ENCODE assay signal across 17 mouse cellular contexts in the genomic region with DNA sequence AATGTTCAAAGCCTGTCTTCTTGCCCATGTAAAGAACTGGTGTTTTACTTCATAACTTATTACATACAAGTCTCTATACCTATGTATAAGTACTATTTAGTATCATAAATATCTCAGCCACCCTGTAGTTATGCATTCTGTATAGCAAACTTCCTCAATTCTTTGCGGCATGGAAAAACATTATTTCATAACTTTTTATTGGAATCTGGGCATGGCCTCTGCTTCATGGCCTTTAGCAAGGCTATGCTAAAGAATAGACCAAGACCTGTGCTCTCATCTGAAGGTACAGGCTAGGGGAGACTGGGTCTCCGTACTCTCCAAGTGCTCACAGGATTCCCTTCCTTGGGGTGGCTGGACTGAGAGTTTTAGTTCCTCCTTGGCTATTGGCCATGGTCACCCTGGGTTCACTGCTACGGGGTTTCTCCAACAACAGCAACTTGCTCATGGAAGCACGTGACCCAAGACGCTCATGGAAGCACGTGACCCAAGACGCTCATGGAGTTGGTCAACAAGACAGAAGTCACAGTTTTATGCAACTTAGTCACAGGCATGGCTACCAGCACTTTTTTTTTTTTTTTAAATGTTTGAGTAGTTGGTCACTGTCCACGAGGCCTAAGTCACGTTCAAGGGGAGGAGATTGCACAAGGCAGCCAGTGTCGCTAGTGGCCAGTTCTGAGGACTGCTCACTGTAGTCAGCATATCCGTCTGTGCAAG. TPM values are rescaled to one million over a fixed set of nuclear protein-coding genes. Genes with fewer than 3 reads are reported as not detected.
A peak's percentile ranks its signal among the peaks of the same experiment; 100 is the strongest.
DNase-seq lines count a peak whose midpoint lies in the region; ATAC-seq and TF ChIP-seq lines count a peak whose summit lies in the region.
"Had no signal": no experiment of that assay in that cellular context is flagged by ENCODE, and none has a peak within 500 bp of the region (broad histone marks: within the 10 kb centered on the region; RNA-seq: fewer than 3 reads in every experiment).

No protein-coding gene starts in this region.

- H3K4me3 ChIP-seq in liver, embryonic 14.5 days (ENCODE audit: insufficient read depth in 1 of 2, low read depth in 2 of 2, low read length in 2 of 2) = no peak overlapping the region
- H3K4me3 ChIP-seq in intestine, embryonic 16.5 days (ENCODE audit: low read length) = no peak overlapping the region
- H3K4me3 ChIP-seq in forebrain, embryonic 10.5 days = no peak overlapping the region
- H3K4me3 ChIP-seq: embryonic facial prominence, embryonic 13.5 days; limb, embryonic 13.5 days; stomach, embryonic 15.5 days had no signal

- DNase-seq in adrenal gland, adult 2 months = peak; percentile 26
- no peak for DNase-seq in adrenal gland, postnatal 36 days
- no peak for DNase-seq in liver, embryonic 14.5 days (ENCODE audit: low read depth in 3 of 3, low spot score in 3 of 3)
- DNase-seq in liver = no peak
- DNase-seq in monocyte, adult 2 months (ENCODE audit: low read depth in 1 of 2, low spot score in 2 of 2) = peak; percentile 48 to 69
- DNase-seq in forebrain, embryonic 10.5 days (ENCODE audit: extremely low spot score, low spot score) = no peak
- DNase-seq: cerebellum, adult 11-12 months; heart, postnatal 4 days; kidney, adult 9 months; thymus, postnatal 25 days had no signal

- H3K4me1 ChIP-seq in liver, embryonic 14.5 days (replicated peaks; ENCODE audit: control insufficient read depth in 2 of 2, insufficient read depth in 2 of 2, low read length in 1 of 2) = no peaks in the 10 kb centered on the region; a peak in 1 of 4 replicates
- no peaks in the 10 kb centered on the region for H3K4me1 ChIP-seq in intestine, embryonic 16.5 days (ENCODE audit: control insufficient read depth, insufficient read depth, low read length)
- no peaks in the 10 kb centered on the region for H3K4me1 ChIP-seq in forebrain, embryonic 10.5 days
- H3K4me1 ChIP-seq: embryonic facial prominence, embryonic 13.5 days; stomach, embryonic 15.5 days had no signal

- no peak for TF ChIP-seq EP300 in liver, embryonic 14.5 days (IDR thresholded peaks at IDR 0.05; ENCODE audit: low read depth)

- WGBS in liver, embryonic 14.5 days (ENCODE audit: insufficient replicate concordance) = 67% methylated on average over 11 of the region's 11 CpGs
- WGBS in intestine, embryonic 16.5 days = 86% methylated on average over 11 of the region's 11 CpGs
- 92% methylated on average over 11 of the region's 11 CpGs for WGBS in forebrain, embryonic 10.5 days

- H3K9ac ChIP-seq in liver, embryonic 14.5 days (replicated peaks) = no peak overlapping the region
- H3K9ac ChIP-seq in intestine, embryonic 16.5 days (ENCODE audit: low read depth, low read length) = no peak overlapping the region
- H3K9ac ChIP-seq: embryonic facial prominence, embryonic 13.5 days; limb, embryonic 13.5 days; stomach, embryonic 15.5 days had no signal

- no peak for TF ChIP-seq CTCF in liver, embryonic 14.5 days (IDR thresholded peaks at IDR 0.05; ENCODE audit: low read depth)

- H3K36me3 ChIP-seq in liver, embryonic 14.5 days (replicated peaks; ENCODE audit: control insufficient read depth, insufficient read depth, low read depth) = no peaks in the 10 kb centered on the region
- H3K36me3 ChIP-seq in intestine, embryonic 16.5 days (ENCODE audit: control insufficient read depth, insufficient read depth, low read length) = no peaks in the 10 kb centered on the region
- no peaks in the 10 kb centered on the region for H3K36me3 ChIP-seq in forebrain, embryonic 10.5 days (replicated peaks)
- H3K36me3 ChIP-seq: embryonic facial prominence, embryonic 13.5 days; limb, embryonic 13.5 days; stomach, embryonic 15.5 days had no signal

- H3K4me2 ChIP-seq in liver, embryonic 14.5 days (ENCODE audit: low read depth) = no peak overlapping the region
- no peak overlapping the region for H3K4me2 ChIP-seq in intestine, embryonic 16.5 days (ENCODE audit: low read depth, low read length)
- H3K4me2 ChIP-seq: embryonic facial prominence, embryonic 13.5 days; heart, embryonic 11.5 days; limb, embryonic 13.5 days; stomach, embryonic 15.5 days had no signal

- no peak overlapping the region for H3K27ac ChIP-seq in liver, embryonic 14.5 days
- H3K27ac ChIP-seq in intestine, embryonic 16.5 days (ENCODE audit: low read length) = no peak overlapping the region
- no peak overlapping the region for H3K27ac ChIP-seq in forebrain, embryonic 10.5 days
- H3K27ac ChIP-seq: embryonic facial prominence, embryonic 13.5 days; limb, embryonic 13.5 days; stomach, embryonic 15.5 days had no signal

- peak; percentile 15; the same call in 1 of the 2 replicates for ATAC-seq in liver, embryonic 14.5 days (ENCODE audit: insufficient read depth)
- ATAC-seq in granulocyte monocyte progenitor cell, adult 5-6 weeks (replicated peaks; ENCODE audit: poor library complexity, severe bottlenecking) = peak; percentile 67
- no peak for ATAC-seq in intestine, embryonic 16.5 days

- no peaks in the 10 kb centered on the region for H3K9me3 ChIP-seq in liver, embryonic 14.5 days (ENCODE audit: control insufficient read depth, low read length)
- no peaks in the 10 kb centered on the region for H3K9me3 ChIP-seq in intestine, embryonic 16.5 days (ENCODE audit: control insufficient read depth, low read length)
- no peaks in the 10 kb centered on the region for H3K9me3 ChIP-seq in forebrain, embryonic 10.5 days
- H3K9me3 ChIP-seq: embryonic facial prominence, embryonic 13.5 days; limb, embryonic 13.5 days; stomach, embryonic 15.5 days had no signal

- H3K27me3 ChIP-seq in liver, embryonic 14.5 days (ENCODE audit: control insufficient read depth, insufficient read depth, low read length) = no peaks in the 10 kb centered on the region
- no peaks in the 10 kb centered on the region for H3K27me3 ChIP-seq in intestine, embryonic 16.5 days (replicated peaks; ENCODE audit: control insufficient read depth, insufficient read depth, low read length)
- H3K27me3 ChIP-seq in forebrain, embryonic 10.5 days (ENCODE audit: poor library complexity, severe bottlenecking) = no peaks in the 10 kb centered on the region
- H3K27me3 ChIP-seq: CH12.LX; embryonic facial prominence, embryonic 13.5 days; limb, embryonic 13.5 days; stomach, embryonic 15.5 days had no signal

RNA-seq across cellular contexts. Expression of a gene that starts 7.2 kb away (rescaled TPM):
- 10 to 100 TPM; 11.8 to 15.7 TPM for total RNA-seq in adrenal gland, adult 2 months (2021)
- 2.2 TPM in 2 replicates for polyA plus RNA-seq in adrenal gland, adult 2 months (2012; rRNA removed)
- total RNA-seq in adrenal gland, postnatal 36 days (2021) = 10 to 100 TPM; 11.2 to 17.6 TPM
- polyA plus RNA-seq in liver, embryonic 14.5 days (2012; rRNA removed) = 1.6 and 2.3 TPM in 2 replicates
- polyA plus RNA-seq in liver, embryonic 14.5 days (2014; fragmentation: Nextera tagmentation; extraction: Ambion mirVana) = 3.7 and 3.9 TPM in 2 replicates
- 8.8 and 14.7 TPM in 2 replicates for total RNA-seq in granulocyte monocyte progenitor cell, adult 5-6 weeks (2014; fragmentation: Nextera tagmentation)
- 7.4 and 15.0 TPM in 2 replicates for total RNA-seq in granulocyte monocyte progenitor cell, adult 5-6 weeks (2017)
- polyA plus RNA-seq in intestine, embryonic 16.5 days (2015; fragmentation: Nextera tagmentation; extraction: Ambion mirVana) = 15.0 and 15.7 TPM in 2 replicates
- 12.6 and 14.2 TPM in 2 replicates for polyA plus RNA-seq in forebrain, embryonic 10.5 days (2016; fragmentation: Nextera tagmentation; extraction: Ambion mirVana)
- total RNA-seq: CH12.LX had no signal

Comparison
In these comparisons a context has a peak if more than half of its experiments do, and no peak if none do; other contexts are left out.
1. DNase-seq: peak in adrenal gland, adult 2 months (single experiment) and monocyte, adult 2 months (2 of 2); none in adrenal gland, postnatal 36 days (0 of 2), liver, embryonic 14.5 days (0 of 3), liver (single experiment) and forebrain, embryonic 10.5 days (single experiment).